Mouse (Mus musculus) kidney, adult 2 months (tissue): ENCODE measurements around the gene Rps6kb2. TPM values are rescaled to one million over a fixed set of nuclear protein-coding genes. Genes with fewer than 3 reads are reported as not detected.

Experiments used
- DNase-seq: peaks from one replicate; pipeline ENCODE4 v3.0.0; 2021
- H3K27ac ChIP-seq: fragments of 200-500 bp; 2 replicates; pipeline ENCODE4 v1.5.1; 2012; ENCODE audit warnings: low read depth, low read length, control low read depth, inconsistent platforms; ENCODE audit not compliant: insufficient read depth
- H3K27me3 ChIP-seq: fragments of 200-500 bp; replicated peaks from 2 replicates; pipeline ENCODE4 v1.6.1; 2012; ENCODE audit warnings: mild to moderate bottlenecking, moderate library complexity, low read length, inconsistent platforms; ENCODE audit not compliant: control insufficient read depth, insufficient read depth
- H3K36me3 ChIP-seq: fragments of 200-500 bp; 2 replicates; pipeline ENCODE4 v1.6.1; 2012; ENCODE audit warnings: mild to moderate bottlenecking, moderate library complexity, low read length, inconsistent platforms; ENCODE audit not compliant: control insufficient read depth, insufficient read depth
- H3K4me1 ChIP-seq: fragments of 200-500 bp; 2 replicates; pipeline ENCODE4 v1.6.1; 2011; ENCODE audit warnings: low read length; ENCODE audit not compliant: control insufficient read depth, insufficient read depth
- H3K4me3 ChIP-seq: fragments of 200-500 bp; 2 replicates; pipeline ENCODE4 v1.5.1; 2011; ENCODE audit warnings: mild to moderate bottlenecking, low read depth, low read length, control low read depth; ENCODE audit not compliant: insufficient read depth
- CTCF ChIP-seq: fragments of 200-500 bp; conservative IDR thresholded peaks from 2 replicates; pipeline ENCODE4 v1.5.1; 2011; ENCODE audit warnings: low read depth, mild to moderate bottlenecking, control low read depth, low read length, moderate library complexity, mixed read lengths; ENCODE audit not compliant: insufficient read depth, insufficient read length
- POLR2A ChIP-seq: fragments of 200-500 bp; IDR thresholded peaks from one replicate; pipeline ENCODE4 v1.6.1; 2011; ENCODE audit warnings: low read depth, low read length, control low read depth
- WGBS: fragments of 180-500 bp; shearing (Covaris S2); methylation state at CpG from one replicate; pipeline ENCODE4 v1.1.7; 2018; 5-methylcytosine and 5-hydroxymethylcytosine counted together
- polyA plus RNA-seq: library from polyadenylated mRNA; depleted of rRNA; stranded (reverse); fragments of >200 nt; gene quantifications from 2 replicates; pipeline ENCODE4 v1.2.3, GENCODE M21; 2012

Gene Rps6kb2
- polyA plus RNA-seq, 1 experiment, result 41.0 TPM

DNA sequence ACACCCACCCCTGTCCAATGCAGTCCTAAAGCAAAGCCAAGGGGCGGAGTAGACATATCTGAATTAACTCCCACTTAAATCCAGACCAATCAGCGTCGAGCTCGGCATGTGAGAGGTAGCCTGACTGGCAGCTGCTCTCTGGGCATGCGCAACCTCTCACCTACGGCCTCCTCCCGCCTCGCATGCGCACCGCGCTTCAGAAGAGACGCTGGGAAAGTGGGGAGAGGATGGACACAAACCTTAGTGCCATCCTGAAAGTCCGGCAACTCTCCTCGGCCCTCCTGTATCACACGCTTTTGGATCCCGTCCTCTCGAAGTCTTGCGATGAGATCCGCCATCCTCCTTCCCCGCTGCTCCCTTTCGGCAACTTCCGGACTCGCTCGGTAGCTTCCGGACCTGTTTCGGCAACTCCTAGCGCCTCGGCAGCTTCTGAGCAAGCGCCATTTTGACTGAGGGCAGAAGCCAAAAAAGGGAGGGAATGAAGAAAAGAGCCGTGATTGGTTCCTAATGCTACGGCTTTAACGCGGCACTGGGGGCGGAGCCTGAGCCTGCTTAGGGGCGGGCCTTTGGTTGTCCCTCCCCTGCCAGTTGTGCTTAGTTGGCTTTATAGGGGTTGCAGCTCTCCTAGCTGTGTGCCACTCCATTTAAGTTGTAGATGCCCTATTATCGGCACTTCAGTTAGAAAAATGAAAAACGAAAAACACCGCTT is 41.9 kb downstream of the Rps6kb2 start:
- WGBS, result 3% methylated on average over 38 of the region's 38 CpGs

DNA sequence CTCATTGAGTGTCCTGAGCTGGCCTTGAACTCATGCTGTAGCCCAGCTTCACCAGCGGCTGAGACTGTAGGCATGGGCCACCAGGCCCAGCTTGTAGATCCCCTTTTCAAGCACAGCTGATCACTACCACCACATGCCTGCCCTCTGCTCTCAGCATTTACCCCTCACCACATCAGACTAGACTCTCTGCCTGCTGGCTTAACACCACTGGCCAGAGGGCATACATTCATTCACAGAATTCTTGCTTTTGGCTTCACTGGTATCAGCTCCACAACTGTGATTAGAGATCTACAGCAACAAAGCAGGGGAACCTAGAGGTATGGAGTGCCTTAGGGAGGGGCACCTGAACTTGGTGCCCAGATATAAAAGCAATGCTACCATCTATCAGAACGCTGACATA is 42.7 kb downstream of the Rps6kb2 start:
- WGBS, result 95% methylated on average over 2 of the region's 2 CpGs
- no peak for TF ChIP-seq CTCF
- no peak overlapping the region for H3K4me3 ChIP-seq
- no peak for DNase-seq
- no peak overlapping the region for H3K27ac ChIP-seq
- H3K27me3 ChIP-seq, result no peaks in the 10 kb centered on the region
- no peaks in the 10 kb centered on the region for H3K36me3 ChIP-seq
- peaks cover 4% of the 10 kb centered on the region for H3K4me1 ChIP-seq

More for the DNA sequence above, 41.9 kb downstream of the Rps6kb2 start:
- peak overlapping the region; percentile 52 for H3K4me3 ChIP-seq
- TF ChIP-seq POLR2A (no peak), CTCF (no peak)
- peaks cover 4% of the 10 kb centered on the region for H3K4me1 ChIP-seq
- H3K27me3 ChIP-seq, result no peaks in the 10 kb centered on the region
- DNase-seq, result peak; percentile 99
- H3K27ac ChIP-seq, result peak overlapping the region; percentile 68
- H3K36me3 ChIP-seq, result no peaks in the 10 kb centered on the region

DNA sequence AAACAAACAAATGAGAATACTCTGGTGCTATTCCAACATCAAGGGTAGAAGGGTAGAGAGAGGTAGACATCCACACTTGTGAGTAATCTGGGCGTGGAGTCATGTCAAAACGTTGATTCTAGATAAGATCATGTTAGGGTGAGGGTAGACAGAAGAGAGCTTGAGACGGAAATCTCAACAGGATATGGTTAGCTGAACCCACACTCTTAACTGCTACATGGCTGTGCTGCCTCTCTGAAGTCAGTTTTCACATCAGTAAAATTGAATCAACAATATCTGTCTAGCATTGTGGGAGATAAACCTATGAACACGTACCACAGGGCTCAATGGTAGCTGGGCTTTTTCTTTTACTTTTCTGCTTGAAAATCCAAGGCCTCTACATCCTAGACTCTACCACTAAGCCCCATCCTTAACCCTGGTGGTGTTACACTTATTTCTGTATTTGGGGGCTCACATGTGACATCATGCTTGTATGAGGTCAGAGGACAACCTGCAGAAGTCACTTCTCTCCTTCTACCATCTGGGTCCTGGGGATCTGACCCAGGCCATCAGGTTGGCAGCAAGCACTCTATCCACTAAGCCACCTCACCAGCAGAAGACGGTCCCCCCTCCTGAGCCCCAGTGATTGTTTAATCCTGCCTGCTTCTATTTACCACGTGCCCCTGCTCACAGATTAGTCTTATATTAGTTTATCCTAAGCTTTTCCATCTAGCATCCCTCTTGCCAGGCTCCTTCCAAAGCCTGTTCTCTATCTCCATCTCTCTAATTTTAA is 43.3 kb downstream of the Rps6kb2 start:
- no peak overlapping the region for H3K27ac ChIP-seq
- no peak for TF ChIP-seq POLR2A
- TF ChIP-seq CTCF, result no peak

DNA sequence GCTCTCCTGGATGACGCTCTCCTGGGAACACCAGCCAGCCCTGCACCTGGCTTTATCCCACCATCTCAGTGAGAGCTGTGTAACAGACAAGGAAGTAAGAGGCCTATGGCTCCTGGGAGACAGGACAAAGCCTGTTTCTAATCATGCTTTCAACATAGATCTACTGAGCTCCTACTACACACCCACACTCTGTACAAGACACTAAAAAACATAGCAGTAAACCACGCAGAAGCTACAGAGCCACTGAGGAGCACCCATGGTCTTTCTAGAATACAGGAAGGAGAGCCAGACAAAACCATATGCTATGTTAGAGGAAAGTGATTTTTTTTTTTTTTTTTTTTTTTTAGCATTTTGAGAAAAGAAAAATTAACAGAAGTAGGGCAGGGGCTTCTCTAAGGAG is 44.8 kb downstream of the Rps6kb2 start:
- no peak overlapping the region for H3K4me3 ChIP-seq
- no peak for DNase-seq
- no peak for TF ChIP-seq POLR2A
- TF ChIP-seq CTCF, result no peak
- H3K36me3 ChIP-seq, result no peaks in the 10 kb centered on the region
- peaks cover 15% of the 10 kb centered on the region for H3K4me1 ChIP-seq
- H3K27me3 ChIP-seq, result no peaks in the 10 kb centered on the region
- no peak overlapping the region for H3K27ac ChIP-seq
- 99% methylated on average over 2 of the region's 2 CpGs for WGBS

More for the DNA sequence above, 43.3 kb downstream of the Rps6kb2 start:
- H3K4me3 ChIP-seq, result no peak overlapping the region
- no peaks in the 10 kb centered on the region for H3K36me3 ChIP-seq
- H3K27me3 ChIP-seq, result no peaks in the 10 kb centered on the region
- peaks cover 4% of the 10 kb centered on the region for H3K4me1 ChIP-seq
- WGBS, result 85% methylated on average over 6 of the region's 6 CpGs
- DNase-seq, result no peak

DNA sequence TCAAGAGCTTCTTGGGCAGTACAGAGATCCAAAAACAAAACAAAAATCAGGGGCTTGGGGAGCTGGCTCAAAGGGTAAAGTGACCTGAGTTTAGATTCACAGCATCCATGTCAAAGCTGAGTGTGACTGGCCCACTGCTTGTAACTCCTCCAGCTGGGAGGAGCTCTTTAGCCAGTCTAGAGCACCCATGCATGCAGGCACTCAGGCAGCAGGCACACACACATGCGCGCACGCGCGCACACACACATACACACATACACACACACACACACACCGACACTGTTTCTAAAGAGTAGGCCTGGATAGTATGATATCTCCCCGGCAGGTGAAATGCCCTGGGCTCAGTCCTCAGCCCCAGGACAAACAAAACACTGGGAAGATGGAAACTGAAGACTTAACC is 46.1 kb downstream of the Rps6kb2 start:
- Histone ChIP-seq H3K27ac (no peak overlapping the region), H3K36me3 (no peaks in the 10 kb centered on the region), H3K27me3 (no peaks in the 10 kb centered on the region), H3K4me1 (peaks cover 24% of the 10 kb centered on the region), H3K4me3 (no peak overlapping the region)
- no peak for DNase-seq
- TF ChIP-seq CTCF (no peak), POLR2A (no peak)
- 59% methylated on average over 7 of the region's 7 CpGs for WGBS

DNA sequence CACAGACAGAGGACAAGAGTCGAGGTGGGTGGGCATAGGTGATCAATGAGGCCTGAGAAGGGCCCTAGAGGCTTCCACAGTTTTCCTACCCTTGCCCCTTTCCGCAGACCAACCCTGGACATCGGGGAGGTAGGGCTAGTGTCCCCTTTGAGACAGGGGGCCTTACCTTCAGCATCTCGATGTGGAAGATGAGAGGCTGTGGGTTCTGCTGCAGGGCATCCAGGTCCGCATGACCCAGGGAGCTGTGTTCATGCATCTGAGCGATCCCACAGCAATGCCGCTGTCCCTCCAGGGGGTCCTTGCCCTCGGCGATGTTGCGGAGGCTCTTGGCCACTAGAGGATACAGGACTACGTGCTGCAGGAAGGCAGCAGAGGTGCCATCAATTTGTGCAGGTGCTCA is 47.3 kb downstream of the Rps6kb2 start:
- Histone ChIP-seq H3K36me3 (no peaks in the 10 kb centered on the region), H3K27me3 (no peaks in the 10 kb centered on the region), H3K4me3 (no peak overlapping the region), H3K4me1 (peaks cover 24% of the 10 kb centered on the region), H3K27ac (no peak overlapping the region)
- 89% methylated on average over 11 of the region's 11 CpGs for WGBS
- TF ChIP-seq CTCF, result no peak
- TF ChIP-seq POLR2A, result no peak
- no peak for DNase-seq

DNA sequence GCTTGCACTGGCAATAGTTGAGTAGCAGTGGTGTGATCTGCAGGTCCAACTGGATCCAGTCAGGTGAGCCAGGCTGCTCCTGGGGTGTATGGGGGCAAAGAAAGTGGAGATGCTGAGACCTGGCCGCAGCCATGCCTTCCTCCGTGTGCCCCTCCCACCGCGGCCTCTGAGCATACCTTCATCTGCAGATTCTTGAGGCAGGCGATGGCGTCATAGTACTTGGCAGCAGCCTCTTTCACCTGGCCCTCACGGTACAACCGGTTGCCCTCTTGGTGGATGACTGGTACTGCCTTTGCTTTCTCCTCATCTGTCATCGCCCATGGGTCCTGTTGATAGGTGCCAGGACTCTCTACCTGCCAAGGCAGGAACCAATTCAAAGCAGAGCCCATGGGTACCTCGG is 48.0 kb downstream of the Rps6kb2 start:
- WGBS, result 97% methylated on average over 10 of the region's 10 CpGs
- H3K36me3 ChIP-seq, result no peaks in the 10 kb centered on the region
- H3K27ac ChIP-seq, result no peak overlapping the region
- no peaks in the 10 kb centered on the region for H3K27me3 ChIP-seq
- no peak for TF ChIP-seq POLR2A
- no peak for TF ChIP-seq CTCF
- DNase-seq, result no peak
- H3K4me3 ChIP-seq, result no peak overlapping the region
- H3K4me1 ChIP-seq, result peaks cover 19% of the 10 kb centered on the region
